Mouse (Mus musculus): ENCODE data around the gene Gm20696.
A peak's percentile ranks its signal among the peaks of the same experiment; 100 is the strongest.

Gm20696 gene

GRCm38 (mm10) chr6:99265945-99266656 lies 400.5 kb downstream of the Gm20696 start:
- peak; percentile 84 for DNase-seq (ENCODE audit: extremely low read depth, low read depth, low spot score)

- DNase-seq (ENCODE audit: extremely low read depth, low read depth, low spot score): no peak
These were observed 401.4 kb downstream of the Gm20696 start for GRCm38 (mm10) chr6:99265173-99265572.

DNA sequence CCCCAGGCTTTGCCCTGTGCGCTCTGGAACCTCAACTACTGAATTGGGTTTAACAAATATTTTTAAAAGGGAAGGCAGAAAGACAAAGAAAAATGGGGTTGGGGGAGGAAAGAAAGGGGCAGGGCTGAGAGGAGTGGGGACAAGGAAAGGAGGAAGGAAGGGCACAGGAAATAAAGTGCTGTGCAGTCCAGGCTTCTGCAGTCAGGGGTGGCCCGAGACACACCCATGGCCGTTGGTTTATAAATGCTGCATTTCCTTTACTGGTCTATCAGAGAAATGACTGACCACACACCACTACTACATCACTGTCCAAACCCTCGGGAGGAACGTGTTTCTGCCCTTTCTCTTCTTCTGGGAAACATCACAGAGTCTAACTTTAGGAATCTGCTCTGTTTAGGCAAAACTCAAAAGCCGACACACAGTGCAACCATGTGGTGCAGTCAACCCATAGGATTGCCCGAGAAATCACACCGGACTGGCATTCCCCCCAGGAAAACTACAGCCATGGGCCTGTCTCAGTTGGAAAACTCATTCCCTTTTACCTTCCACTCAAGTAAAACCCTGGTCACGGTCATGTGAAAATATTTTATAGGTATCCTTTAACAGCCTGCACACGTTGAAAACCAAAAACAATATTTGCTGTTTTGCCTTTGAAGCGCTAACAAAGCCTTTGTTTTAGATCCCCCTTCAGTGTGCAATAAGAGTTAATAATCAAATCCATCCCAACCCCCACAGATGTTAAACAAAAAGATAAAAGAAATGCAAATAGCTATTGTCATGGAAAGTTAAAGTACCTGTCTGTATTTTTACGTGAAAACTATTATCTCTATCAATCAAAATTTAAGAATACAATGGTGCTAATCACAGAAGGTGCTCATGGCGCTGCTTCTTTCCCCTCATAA lies 402.2 kb downstream of the Gm20696 start:
- no peak for DNase-seq (ENCODE audit: extremely low read depth, low read depth, low spot score)

- no peak for DNase-seq (ENCODE audit: extremely low read depth, low read depth, low spot score)
These were observed 402.8 kb downstream of the Gm20696 start for GRCm38 (mm10) chr6:99263886-99264185.

- DNase-seq (ENCODE audit: extremely low read depth, low read depth, low spot score): no peak
These were observed 403.3 kb downstream of the Gm20696 start for GRCm38 (mm10) chr6:99263061-99263885.

DNA sequence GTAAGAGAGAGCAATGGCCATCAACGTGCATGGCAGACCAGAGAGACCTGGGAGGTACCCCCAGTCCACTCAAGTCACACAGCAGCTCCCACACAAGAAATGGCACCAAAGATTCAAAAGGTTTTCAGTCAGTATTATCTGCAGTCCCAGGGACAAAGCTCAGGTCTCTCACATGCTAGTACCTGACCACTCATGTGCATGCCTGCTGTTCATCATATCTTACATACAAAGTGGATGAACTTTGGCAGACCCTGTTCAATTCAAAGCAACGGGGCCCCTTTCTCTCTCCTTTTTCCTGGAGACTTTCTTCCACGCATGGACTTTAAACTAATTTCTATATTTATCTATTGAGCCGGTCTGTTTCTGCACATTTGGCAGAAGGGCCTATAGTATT lies 404.9 kb downstream of the Gm20696 start:
- DNase-seq (ENCODE audit: extremely low read depth, low read depth, low spot score): no peak

DNA sequence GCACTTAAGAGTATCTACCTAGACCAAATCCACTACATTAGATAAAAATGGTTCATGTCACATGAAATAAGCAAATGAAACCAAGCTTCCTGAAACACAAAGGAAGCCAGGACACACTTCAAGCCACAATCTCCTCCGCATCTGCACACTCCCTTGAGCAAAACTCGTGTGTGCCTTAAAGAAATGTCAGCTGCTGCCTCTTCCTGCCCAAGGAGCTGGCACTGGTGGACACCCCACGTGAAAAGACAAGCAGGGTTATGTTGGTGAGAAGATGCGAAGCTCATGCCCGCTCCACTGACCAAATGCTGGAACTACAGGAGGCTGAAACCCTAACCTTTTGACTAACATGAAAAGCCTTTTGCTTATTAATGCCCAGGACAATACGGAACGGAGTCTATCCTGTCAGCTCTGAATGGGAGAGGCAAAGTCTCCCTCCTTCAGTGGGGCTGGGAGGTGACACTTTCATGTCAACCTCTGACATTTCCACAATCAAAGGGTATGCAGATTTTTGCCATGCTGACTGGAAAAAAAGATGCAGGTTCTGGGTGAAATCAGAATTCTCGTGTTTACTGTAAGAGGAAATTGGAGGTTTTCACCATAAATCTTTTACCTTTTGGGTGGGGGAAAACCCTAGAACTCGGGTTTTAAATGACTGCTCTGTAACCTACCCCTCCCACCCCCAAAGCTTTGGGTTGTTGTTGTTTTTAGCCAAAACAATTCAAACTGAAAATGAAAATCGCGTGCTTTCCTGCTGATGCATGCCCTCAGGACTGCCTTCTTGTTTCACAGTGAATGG lies 405.5 kb downstream of the Gm20696 start:
- no peak for DNase-seq (ENCODE audit: extremely low read depth, low read depth, low spot score)

DNA sequence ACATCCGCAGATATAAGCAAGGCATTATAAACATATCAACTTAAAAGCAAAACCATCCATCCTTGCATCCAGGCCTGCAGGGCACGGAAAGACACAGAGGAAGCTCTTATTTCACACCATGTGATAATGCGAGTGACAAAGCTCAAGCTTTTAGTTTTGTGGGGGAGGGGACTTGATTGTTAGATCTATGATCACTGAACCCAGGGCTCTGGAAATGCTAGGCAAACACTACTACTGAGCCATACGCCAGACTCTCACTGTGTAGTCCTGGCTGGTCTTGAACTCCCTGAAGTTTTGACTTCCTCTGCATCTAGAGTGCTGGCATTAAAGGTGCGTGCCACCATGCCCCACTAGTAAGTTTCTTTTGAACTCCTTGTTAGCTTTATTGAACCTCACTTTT lies 408.3 kb downstream of the Gm20696 start:
- DNase-seq (ENCODE audit: extremely low read depth, low read depth, low spot score): no peak

DNA sequence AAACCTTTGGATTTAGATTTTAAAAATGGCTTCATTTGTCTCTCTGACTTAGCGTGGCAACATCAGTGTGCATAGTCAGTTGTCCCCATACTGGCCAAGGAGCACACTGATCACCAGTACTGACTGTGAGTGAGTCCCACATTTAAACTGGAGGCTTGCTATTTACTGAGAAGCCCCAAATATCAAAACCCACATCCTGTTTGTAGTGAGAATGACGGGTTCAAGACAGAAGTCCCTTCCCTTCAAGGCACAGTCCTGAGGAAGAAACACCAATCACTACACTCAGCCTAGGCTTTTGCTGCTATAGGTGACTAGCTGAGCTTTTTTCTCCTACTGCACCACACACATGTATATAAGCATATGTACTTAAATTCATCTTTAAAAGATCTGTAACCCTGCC lies 408.9 kb downstream of the Gm20696 start:
- DNase-seq (ENCODE audit: extremely low read depth, low read depth, low spot score): no peak

GRCm38 (mm10) chr6:99253331-99253730 lies 413.3 kb downstream of the Gm20696 start:
- DNase-seq (ENCODE audit: extremely low read depth, low read depth, low spot score): no peak

DNA sequence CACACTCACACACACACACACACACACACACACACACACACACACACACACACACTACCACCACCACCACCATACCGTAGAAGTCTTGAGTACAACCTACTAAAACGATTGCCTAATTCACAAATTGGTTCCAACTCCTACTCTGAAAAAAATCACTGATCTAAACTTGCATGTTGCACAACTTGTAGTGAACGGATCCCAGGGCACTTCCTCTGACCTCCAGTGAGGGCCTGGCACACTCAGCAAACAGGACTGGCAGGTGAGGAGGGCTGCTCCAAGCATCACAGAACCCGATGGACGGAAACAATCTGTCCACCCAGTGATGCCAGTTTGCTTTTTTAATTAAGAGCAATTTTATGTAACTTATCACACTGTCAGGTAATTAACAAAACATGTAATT lies 413.8 kb downstream of the Gm20696 start:
- peak; percentile 96 for DNase-seq (ENCODE audit: extremely low read depth, low read depth, low spot score)

DNA sequence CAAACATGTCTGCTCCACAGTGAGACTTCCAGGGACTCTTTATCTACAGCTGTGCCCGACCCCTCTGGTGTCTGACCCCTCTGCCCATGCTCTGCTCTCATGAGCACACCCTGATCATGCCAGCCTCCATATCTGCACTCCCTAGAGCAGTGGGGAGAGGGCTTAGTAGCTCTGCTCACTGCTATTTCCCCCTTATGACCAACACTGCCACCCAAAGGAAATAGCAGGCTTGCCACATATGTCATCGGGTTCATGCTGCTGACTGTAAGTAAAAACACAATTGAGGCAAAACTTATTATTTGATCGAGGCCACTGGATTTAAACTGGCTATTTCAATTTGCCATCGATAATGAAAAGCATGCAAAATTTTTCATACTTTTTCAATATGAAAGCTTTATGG lies 414.7 kb downstream of the Gm20696 start:
- no peak for DNase-seq (ENCODE audit: extremely low read depth, low read depth, low spot score)

DNA sequence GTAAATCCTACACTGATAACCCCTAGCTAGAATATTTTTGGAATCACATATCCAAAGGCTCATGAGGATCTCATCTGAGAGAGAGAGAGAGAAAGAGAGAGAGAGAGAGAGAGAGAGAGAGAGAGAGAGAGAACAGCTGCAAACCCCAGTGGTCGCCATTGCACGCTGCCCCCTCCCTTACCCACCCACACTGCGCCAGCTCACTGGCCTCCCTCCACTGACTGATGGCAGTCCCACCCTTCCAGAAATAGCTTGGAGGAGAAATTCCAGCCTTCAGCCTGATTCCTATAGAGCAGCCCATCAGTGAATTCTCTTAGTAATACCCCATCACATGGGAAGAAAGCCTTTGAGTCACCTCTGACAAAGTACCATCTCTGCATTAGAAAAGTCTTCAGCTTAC lies 415.4 kb downstream of the Gm20696 start:
- DNase-seq (ENCODE audit: extremely low read depth, low read depth, low spot score): no peak

GRCm38 (mm10) chr6:99249496-99250030 lies 417.0 kb downstream of the Gm20696 start:
- no peak for DNase-seq (ENCODE audit: extremely low read depth, low read depth, low spot score)

GRCm38 (mm10) chr6:99248396-99248795 lies 418.2 kb downstream of the Gm20696 start:
- DNase-seq (ENCODE audit: extremely low read depth, low read depth, low spot score): no peak

GRCm38 (mm10) chr6:99241625-99242395 lies 424.8 kb downstream of the Gm20696 start:
- DNase-seq (ENCODE audit: extremely low read depth, low read depth, low spot score): no peak

DNA sequence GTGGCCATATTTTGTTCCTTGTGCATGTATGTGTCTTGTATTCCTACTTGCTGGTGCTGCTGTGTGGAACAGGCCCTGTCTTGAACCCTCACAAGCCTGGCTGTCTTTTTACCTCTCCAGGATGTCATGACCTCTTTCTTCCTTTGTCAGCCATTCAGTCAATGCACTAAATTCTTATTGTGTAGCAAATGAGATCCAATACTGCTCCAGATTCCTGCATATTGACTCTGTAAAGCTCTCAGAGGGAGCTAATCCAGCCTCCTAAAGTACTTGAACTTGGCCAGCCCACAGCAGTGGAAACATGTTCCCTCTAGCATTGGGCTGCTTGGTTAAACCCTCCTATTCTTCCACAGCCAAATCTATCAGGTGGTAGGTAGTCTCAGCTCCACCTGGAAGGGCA lies 425.8 kb downstream of the Gm20696 start:
- no peak for DNase-seq (ENCODE audit: extremely low read depth, low read depth, low spot score)

DNA sequence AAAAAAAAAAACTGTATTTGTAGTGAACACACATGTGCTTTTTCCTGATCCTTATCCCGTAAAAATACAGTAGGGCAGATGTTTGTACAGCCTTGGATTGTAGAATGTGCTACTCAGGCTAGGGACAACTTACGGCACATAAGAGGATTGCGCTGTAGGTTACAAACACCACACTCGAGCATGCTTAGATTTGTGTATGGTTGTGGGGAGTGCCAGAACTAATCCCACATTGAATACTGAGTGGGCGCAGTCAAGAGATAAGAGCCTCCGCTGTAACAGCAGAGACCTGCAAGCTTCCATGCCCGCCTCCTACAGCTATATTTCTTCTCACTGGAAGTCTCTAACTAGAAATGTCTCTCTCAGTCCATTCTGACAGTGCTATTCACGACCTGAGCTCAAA lies 431.0 kb downstream of the Gm20696 start:
- peak; percentile 67 for DNase-seq (ENCODE audit: extremely low read depth, low read depth, low spot score)

DNA sequence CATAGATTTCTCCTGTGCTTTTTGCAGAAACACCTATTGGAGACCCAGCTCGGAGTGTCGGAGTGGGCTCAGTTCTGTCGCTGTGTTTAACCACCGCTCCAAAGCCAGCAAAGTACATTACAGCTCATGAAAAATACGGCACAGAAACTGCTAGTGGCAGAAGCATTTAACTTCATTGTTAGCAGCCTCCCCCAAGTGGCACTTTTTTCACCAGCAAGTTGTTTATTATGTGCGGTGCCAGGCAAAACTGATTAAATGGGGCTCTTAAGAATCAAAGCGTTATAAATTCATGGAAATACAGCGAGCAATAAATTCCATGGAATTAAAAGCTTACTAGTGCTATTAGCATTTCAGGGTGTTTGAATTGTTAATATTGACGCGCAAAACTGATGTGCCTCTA lies 433.2 kb downstream of the Gm20696 start:
- DNase-seq (ENCODE audit: extremely low read depth, low read depth, low spot score): no peak

All from fat pad, adult 2 months (tissue).